26 mouse cellular contexts compared by ENCODE assay signal in genomic region chr4:155983788-155984187, GRCm38 (mm10). TPM values are rescaled to one million over a fixed set of nuclear protein-coding genes. Genes with fewer than 3 reads are reported as not detected.
DNase-seq lines count a peak whose midpoint lies in the region; ATAC-seq and TF ChIP-seq lines count a peak whose summit lies in the region.
"Had no signal": no experiment of that assay in that cellular context is flagged by ENCODE, and none has a peak within 500 bp of the region (broad histone marks: within the 10 kb centered on the region; RNA-seq: fewer than 3 reads in every experiment).

No protein-coding gene starts in this region.

- peak; percentile 83 for DNase-seq in R1 (ENCODE audit: low read depth, low spot score)
- DNase-seq: adrenal gland, postnatal 36 days; B cell, adult 2 months; cerebellum, adult 2 months; cerebellum, postnatal 14 days; gastrocnemius, postnatal 36 days; heart, adult 18-20 months; heart, postnatal 4 days; kidney, adult 18-20 months; kidney, postnatal 25 days; lung, postnatal 36 days; right cerebral cortex, postnatal 25 days; thymus, adult 18-20 months; thymus, postnatal 25 days had no signal

- ATAC-seq in intestine, embryonic 15.5 days: no peak
- ATAC-seq in intestine, postnatal 0 days: no peak
- no peak for ATAC-seq in midbrain, embryonic 16.5 days
- no peak for ATAC-seq in midbrain, embryonic 13.5 days
- ATAC-seq in erythroid progenitor cell, adult 5-6 weeks (replicated peaks; ENCODE audit: low FRiP score, poor library complexity, severe bottlenecking): 0 out of 2 replicates have a peak, but pooled peaks have one; percentile 47
- ATAC-seq in heart, embryonic 12.5 days (ENCODE audit: insufficient number of reproducible peaks, low FRiP score): no peak

- no peaks in the 10 kb centered on the region for H3K9me3 ChIP-seq in intestine, embryonic 15.5 days
- H3K9me3 ChIP-seq in intestine, postnatal 0 days (ENCODE audit: control insufficient read depth): no peaks in the 10 kb centered on the region
- no peaks in the 10 kb centered on the region for H3K9me3 ChIP-seq in midbrain, embryonic 16.5 days (replicated peaks; ENCODE audit: control insufficient read depth, low read length, poor library complexity, severe bottlenecking)
- H3K9me3 ChIP-seq in midbrain, embryonic 13.5 days: no peaks in the 10 kb centered on the region
- 0 out of 2 replicates have a peak, but pooled peaks cover 5% of the 10 kb centered on the region for H3K9me3 ChIP-seq in heart, embryonic 12.5 days (replicated peaks)
- H3K9me3 ChIP-seq: G1E; hindbrain, embryonic 13.5 days; kidney, embryonic 15.5 days; lung, embryonic 15.5 days; stomach, embryonic 15.5 days had no signal

- WGBS in intestine, embryonic 15.5 days: 19% methylated on average over 2 of the region's 2 CpGs
- WGBS in intestine, postnatal 0 days: 24% methylated on average over 2 of the region's 2 CpGs
- WGBS in midbrain, embryonic 16.5 days: 14% methylated on average over 2 of the region's 2 CpGs
- WGBS in midbrain, embryonic 13.5 days: 15% methylated on average over 2 of the region's 2 CpGs
- WGBS in heart, embryonic 12.5 days: 10% methylated on average over 2 of the region's 2 CpGs

- H3K36me3 ChIP-seq in intestine, embryonic 15.5 days: no peaks in the 10 kb centered on the region
- H3K36me3 ChIP-seq in intestine, postnatal 0 days (ENCODE audit: control insufficient read depth, insufficient read depth): no peaks in the 10 kb centered on the region
- no peaks in the 10 kb centered on the region for H3K36me3 ChIP-seq in midbrain, embryonic 16.5 days (ENCODE audit: control insufficient read depth, insufficient read depth, low read length)
- no peaks in the 10 kb centered on the region for H3K36me3 ChIP-seq in midbrain, embryonic 13.5 days
- H3K36me3 ChIP-seq in heart, embryonic 12.5 days: no peaks in the 10 kb centered on the region
- H3K36me3 ChIP-seq: hindbrain, embryonic 13.5 days; kidney, embryonic 15.5 days; lung, embryonic 15.5 days; stomach, embryonic 15.5 days had no signal

- H3K27ac ChIP-seq in intestine, embryonic 15.5 days: no peak overlapping the region
- no peak overlapping the region for H3K27ac ChIP-seq in intestine, postnatal 0 days (ENCODE audit: low read depth, low read length)
- H3K27ac ChIP-seq in midbrain, embryonic 16.5 days (ENCODE audit: low read length): no peak overlapping the region
- H3K27ac ChIP-seq in midbrain, embryonic 13.5 days: no peak overlapping the region
- H3K27ac ChIP-seq in heart, embryonic 12.5 days (ENCODE audit: poor library complexity, severe bottlenecking): no peak overlapping the region
- H3K27ac ChIP-seq: hindbrain, embryonic 13.5 days; kidney, embryonic 15.5 days; lung, embryonic 15.5 days; stomach, embryonic 15.5 days had no signal

- no peaks in the 10 kb centered on the region for H3K4me1 ChIP-seq in intestine, embryonic 15.5 days (replicated peaks)
- H3K4me1 ChIP-seq in intestine, postnatal 0 days (replicated peaks; ENCODE audit: control insufficient read depth, insufficient read depth, low read length): no peaks in the 10 kb centered on the region
- H3K4me1 ChIP-seq in midbrain, embryonic 16.5 days (ENCODE audit: control insufficient read depth, insufficient read depth, low read length): no peaks in the 10 kb centered on the region
- H3K4me1 ChIP-seq in midbrain, embryonic 13.5 days (replicated peaks): peaks cover 6% of the 10 kb centered on the region; the same call in 1 of the 2 replicates
- H3K4me1 ChIP-seq in heart, embryonic 12.5 days (replicated peaks): 0 out of 2 replicates have a peak, but pooled peaks cover 6% of the 10 kb centered on the region
- H3K4me1 ChIP-seq: lung, embryonic 15.5 days; stomach, embryonic 15.5 days had no signal

- H3K9ac ChIP-seq in intestine, embryonic 15.5 days: 0 out of 2 replicates have a peak overlapping the region, but pooled peaks have one; percentile 15
- H3K9ac ChIP-seq in intestine, postnatal 0 days (ENCODE audit: low read depth, low read length): no peak overlapping the region
- H3K9ac ChIP-seq in midbrain, embryonic 16.5 days (ENCODE audit: low read depth, low read length): 0 out of 2 replicates have a peak overlapping the region, but pooled peaks have one; percentile 14
- no peak overlapping the region for H3K9ac ChIP-seq in midbrain, embryonic 13.5 days (replicated peaks)
- no peak overlapping the region for H3K9ac ChIP-seq in heart, embryonic 12.5 days
- H3K9ac ChIP-seq: hindbrain, embryonic 13.5 days; kidney, embryonic 15.5 days; lung, embryonic 15.5 days; stomach, embryonic 15.5 days had no signal

- no peaks in the 10 kb centered on the region for H3K27me3 ChIP-seq in intestine, embryonic 15.5 days (replicated peaks)
- H3K27me3 ChIP-seq in intestine, postnatal 0 days (replicated peaks; ENCODE audit: control insufficient read depth, insufficient read depth, low read length): no peaks in the 10 kb centered on the region
- H3K27me3 ChIP-seq in midbrain, embryonic 16.5 days (ENCODE audit: control insufficient read depth, insufficient read depth, low read depth, low read length): no peaks in the 10 kb centered on the region
- no peaks in the 10 kb centered on the region for H3K27me3 ChIP-seq in midbrain, embryonic 13.5 days
- 0 out of 2 replicates have a peak, but pooled peaks cover 3% of the 10 kb centered on the region for H3K27me3 ChIP-seq in heart, embryonic 12.5 days (replicated peaks)
- H3K27me3 ChIP-seq: hindbrain, embryonic 13.5 days; kidney, embryonic 15.5 days; lung, embryonic 15.5 days; stomach, embryonic 15.5 days had no signal

- TF ChIP-seq CTCF in intestine, postnatal 0 days (IDR thresholded peaks at IDR 0.05; ENCODE audit: low read depth): no peak

- H3K4me2 ChIP-seq in intestine, embryonic 15.5 days (replicated peaks): no peak overlapping the region
- H3K4me2 ChIP-seq in intestine, postnatal 0 days (replicated peaks; ENCODE audit: low read depth): no peak overlapping the region
- no peak overlapping the region for H3K4me2 ChIP-seq in midbrain, embryonic 16.5 days (ENCODE audit: low read length)
- H3K4me2 ChIP-seq in midbrain, embryonic 13.5 days (replicated peaks): no peak overlapping the region
- no peak overlapping the region for H3K4me2 ChIP-seq in heart, embryonic 12.5 days
- H3K4me2 ChIP-seq: heart, embryonic 11.5 days; hindbrain, embryonic 13.5 days; kidney, embryonic 15.5 days; lung, embryonic 15.5 days; stomach, embryonic 15.5 days had no signal

- no peak overlapping the region for H3K4me3 ChIP-seq in intestine, embryonic 15.5 days (replicated peaks)
- no peak overlapping the region for H3K4me3 ChIP-seq in intestine, postnatal 0 days (ENCODE audit: low read depth, low read length)
- H3K4me3 ChIP-seq in midbrain, embryonic 16.5 days (ENCODE audit: low read depth, low read length): no peak overlapping the region
- no peak overlapping the region for H3K4me3 ChIP-seq in midbrain, embryonic 13.5 days (replicated peaks)
- H3K4me3 ChIP-seq in heart, embryonic 12.5 days: no peak overlapping the region
- H3K4me3 ChIP-seq: hindbrain, embryonic 13.5 days; kidney, embryonic 15.5 days; lung, embryonic 15.5 days; stomach, embryonic 15.5 days had no signal

RNA-seq across cellular contexts. Expression of gene B3galt6, which starts 8.7 kb away (rescaled TPM):
- 13.4 and 14.0 TPM in 2 replicates for polyA plus RNA-seq in intestine, embryonic 15.5 days (2015; fragmentation: Nextera tagmentation; extraction: Ambion mirVana)
- 5.8 and 6.0 TPM in 2 replicates for polyA plus RNA-seq in intestine, postnatal 0 days (2015; fragmentation: Nextera tagmentation; extraction: Ambion mirVana)
- 37.8 and 41.0 TPM in 2 replicates for polyA plus RNA-seq in midbrain, embryonic 16.5 days (2015; fragmentation: Nextera tagmentation; extraction: Ambion mirVana)
- polyA plus RNA-seq in midbrain, embryonic 13.5 days (2015; fragmentation: Nextera tagmentation; extraction: Ambion mirVana): 25.0 and 26.9 TPM in 2 replicates
- total RNA-seq in erythroid progenitor cell, adult 5-6 weeks (2015; ENCODE audit: low replicate concordance): 1.3 and 5.8 TPM in 2 replicates
- 2.3 TPM in 2 replicates for total RNA-seq in erythroid progenitor cell, adult 5-6 weeks (2017; ENCODE audit: low replicate concordance)
- 10.3 and 11.0 TPM in 2 replicates for polyA plus RNA-seq in heart, embryonic 12.5 days (2016; fragmentation: Nextera tagmentation; extraction: Ambion mirVana)

RNA-seq across cellular contexts. Expression of gene Sdf4, which starts 8.9 kb away (rescaled TPM):
- polyA plus RNA-seq in intestine, embryonic 15.5 days (2015; fragmentation: Nextera tagmentation; extraction: Ambion mirVana): 154 and 166 TPM in 2 replicates
- polyA plus RNA-seq in intestine, postnatal 0 days (2015; fragmentation: Nextera tagmentation; extraction: Ambion mirVana): 219 and 222 TPM in 2 replicates
- polyA plus RNA-seq in midbrain, embryonic 16.5 days (2015; fragmentation: Nextera tagmentation; extraction: Ambion mirVana): 112 and 114 TPM in 2 replicates
- 125 and 128 TPM in 2 replicates for polyA plus RNA-seq in midbrain, embryonic 13.5 days (2015; fragmentation: Nextera tagmentation; extraction: Ambion mirVana)
- total RNA-seq in erythroid progenitor cell, adult 5-6 weeks (2015; ENCODE audit: low replicate concordance): 31.4 and 59.1 TPM in 2 replicates
- 92.1 and 127 TPM in 2 replicates for total RNA-seq in erythroid progenitor cell, adult 5-6 weeks (2017; ENCODE audit: low replicate concordance)
- polyA plus RNA-seq in heart, embryonic 12.5 days (2016; fragmentation: Nextera tagmentation; extraction: Ambion mirVana): 138 and 140 TPM in 2 replicates

RNA-seq across cellular contexts. Expression of gene C1qtnf12, which starts 21.7 kb away (rescaled TPM):
- 60.1 and 60.2 TPM in 2 replicates for polyA plus RNA-seq in intestine, embryonic 15.5 days (2015; fragmentation: Nextera tagmentation; extraction: Ambion mirVana)
- 129 and 138 TPM in 2 replicates for polyA plus RNA-seq in intestine, postnatal 0 days (2015; fragmentation: Nextera tagmentation; extraction: Ambion mirVana)
- 6.6 and 7.8 TPM in 2 replicates for polyA plus RNA-seq in midbrain, embryonic 16.5 days (2015; fragmentation: Nextera tagmentation; extraction: Ambion mirVana)
- 8.2 and 11.0 TPM in 2 replicates for polyA plus RNA-seq in midbrain, embryonic 13.5 days (2015; fragmentation: Nextera tagmentation; extraction: Ambion mirVana)
- 132 and 160 TPM in 2 replicates for total RNA-seq in erythroid progenitor cell, adult 5-6 weeks (2015; ENCODE audit: low replicate concordance)
- total RNA-seq in erythroid progenitor cell, adult 5-6 weeks (2017; ENCODE audit: low replicate concordance): 31.2 and 41.1 TPM in 2 replicates
- 21.1 and 23.8 TPM in 2 replicates for polyA plus RNA-seq in heart, embryonic 12.5 days (2016; fragmentation: Nextera tagmentation; extraction: Ambion mirVana)

RNA-seq across cellular contexts. Expression of gene Tnfrsf4, which starts 29.9 kb away (rescaled TPM):
- polyA plus RNA-seq in intestine, embryonic 15.5 days (2015; fragmentation: Nextera tagmentation; extraction: Ambion mirVana): 0.49 and 0.52 TPM in 2 replicates
- 0.14 and 0.35 TPM in 2 replicates for polyA plus RNA-seq in intestine, postnatal 0 days (2015; fragmentation: Nextera tagmentation; extraction: Ambion mirVana)
- 0.91 TPM in 1 of 2 replicates, not detected in the other for polyA plus RNA-seq in midbrain, embryonic 16.5 days (2015; fragmentation: Nextera tagmentation; extraction: Ambion mirVana)
- 0.57 TPM in 2 replicates for polyA plus RNA-seq in midbrain, embryonic 13.5 days (2015; fragmentation: Nextera tagmentation; extraction: Ambion mirVana)
- 3.4 TPM in 1 of 2 replicates, not detected in the other for total RNA-seq in erythroid progenitor cell, adult 5-6 weeks (2015; ENCODE audit: low replicate concordance)
- total RNA-seq in erythroid progenitor cell, adult 5-6 weeks (2017; ENCODE audit: low replicate concordance): 0.61 and 8.2 TPM in 2 replicates
- polyA plus RNA-seq in heart, embryonic 12.5 days (2016; fragmentation: Nextera tagmentation; extraction: Ambion mirVana): 0.37 TPM in 1 of 2 replicates, not detected in the other

RNA-seq across cellular contexts. Expression of gene Ube2j2, which starts 40.2 kb away (rescaled TPM):
- polyA plus RNA-seq in intestine, embryonic 15.5 days (2015; fragmentation: Nextera tagmentation; extraction: Ambion mirVana): 100 and 105 TPM in 2 replicates
- polyA plus RNA-seq in intestine, postnatal 0 days (2015; fragmentation: Nextera tagmentation; extraction: Ambion mirVana): 101 and 104 TPM in 2 replicates
- polyA plus RNA-seq in midbrain, embryonic 16.5 days (2015; fragmentation: Nextera tagmentation; extraction: Ambion mirVana): 109 and 110 TPM in 2 replicates
- polyA plus RNA-seq in midbrain, embryonic 13.5 days (2015; fragmentation: Nextera tagmentation; extraction: Ambion mirVana): 128 and 135 TPM in 2 replicates
- 19.1 and 47.8 TPM in 2 replicates for total RNA-seq in erythroid progenitor cell, adult 5-6 weeks (2015; ENCODE audit: low replicate concordance)
- 53.7 and 91.5 TPM in 2 replicates for total RNA-seq in erythroid progenitor cell, adult 5-6 weeks (2017; ENCODE audit: low replicate concordance)
- polyA plus RNA-seq in heart, embryonic 12.5 days (2016; fragmentation: Nextera tagmentation; extraction: Ambion mirVana): 101 and 107 TPM in 2 replicates

Comparison
In these comparisons a context has a peak if more than half of its experiments do, and no peak if none do; other contexts are left out.
1. H3K9ac ChIP-seq: peak in intestine, embryonic 15.5 days (single experiment) and midbrain, embryonic 16.5 days (single experiment); none in intestine, postnatal 0 days (single experiment), midbrain, embryonic 13.5 days (single experiment) and heart, embryonic 12.5 days (single experiment).